Mouse (Mus musculus) bone marrow macrophage, adult 2 months (primary cell): ENCODE measurements around the gene Rftn2.

Experiments used
- CTCF ChIP-seq: IDR thresholded peaks from 2 replicates; pipeline ENCODE4 v1.5.1; 2012; ENCODE audit warnings: low read depth, mild to moderate bottlenecking, low read length, moderate library complexity
- POLR2A ChIP-seq: IDR thresholded peaks from 2 replicates; pipeline ENCODE4 v1.6.1; 2012; ENCODE audit warnings: mild to moderate bottlenecking, low read depth, low read length, borderline replicate concordance

DNA sequence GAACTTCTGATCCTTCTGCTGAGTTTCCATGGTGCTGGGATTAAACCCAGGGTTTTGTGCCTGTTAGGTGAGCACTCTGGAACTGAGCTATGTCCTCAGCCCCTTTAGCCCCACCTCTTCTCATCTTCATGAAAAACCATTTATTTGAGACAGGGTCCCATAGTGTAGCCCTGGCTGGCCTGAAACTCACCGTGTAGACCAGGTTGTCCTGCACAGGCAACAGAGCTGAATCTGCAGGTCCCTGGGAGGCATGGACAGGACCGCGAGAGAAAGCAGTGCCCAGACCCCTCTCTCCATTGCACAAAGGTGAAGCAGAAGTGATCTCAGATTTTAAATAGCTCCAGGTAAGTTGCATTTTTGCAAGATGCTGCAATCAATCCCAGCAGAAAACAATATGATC is 66.4 kb downstream of the Rftn2 start:
- TF ChIP-seq CTCF: no peak
- TF ChIP-seq POLR2A: no peak
